Mouse (Mus musculus) heart, embryonic 10.5 days (tissue): ENCODE measurements around the gene B230118H07Rik. TPM values are rescaled to one million over a fixed set of nuclear protein-coding genes. Genes with fewer than 3 reads are reported as not detected.

Source experiments
- DNase-seq: peaks from one replicate; pipeline ENCODE4 v3.0.0-alpha.2; 2017; ENCODE audit warnings: low spot score
- H3K27ac ChIP-seq: fragments of 300-500 bp; sonication (generic); 2 replicates; pipeline ENCODE4 v1.5.1; 2016; ENCODE audit warnings: mild to moderate bottlenecking
- H3K27me3 ChIP-seq: fragments of 300-500 bp; sonication (generic); 2 replicates; pipeline ENCODE4 v1.6.1; 2016; ENCODE audit warnings: mild to moderate bottlenecking; ENCODE audit not compliant: poor library complexity, insufficient read depth, severe bottlenecking
- H3K36me3 ChIP-seq: fragments of 300-500 bp; sonication (generic); 2 replicates; pipeline ENCODE4 v1.6.1; 2016; ENCODE audit warnings: mild to moderate bottlenecking, moderate library complexity
- H3K4me1 ChIP-seq: fragments of 300-500 bp; sonication (generic); 2 replicates; pipeline ENCODE4 v1.6.1; 2016; ENCODE audit warnings: mild to moderate bottlenecking
- H3K4me3 ChIP-seq: fragments of 300-500 bp; sonication (generic); 2 replicates; pipeline ENCODE4 v1.5.1; 2016; ENCODE audit warnings: mild to moderate bottlenecking, moderate library complexity
- H3K9me3 ChIP-seq: fragments of 300-500 bp; sonication (generic); 2 replicates; pipeline ENCODE4 v1.6.1; 2016; ENCODE audit warnings: mild to moderate bottlenecking, moderate library complexity
- WGBS: fragments of 180-500 bp; shearing (Covaris S2); methylation state at CpG from one replicate; pipeline ENCODE4 v1.1.7; 2016; 5-methylcytosine and 5-hydroxymethylcytosine counted together
- polyA plus RNA-seq: library from polyadenylated mRNA; unstranded; fragments of >200 nt; fragmentation: Nextera tagmentation; extraction: Ambion mirVana; gene quantifications from 2 replicates; pipeline ENCODE4 v1.2.1, GENCODE M21; 2016

Gene B230118H07Rik
- 50.9 and 54.3 TPM in 2 replicates for polyA plus RNA-seq

DNA sequence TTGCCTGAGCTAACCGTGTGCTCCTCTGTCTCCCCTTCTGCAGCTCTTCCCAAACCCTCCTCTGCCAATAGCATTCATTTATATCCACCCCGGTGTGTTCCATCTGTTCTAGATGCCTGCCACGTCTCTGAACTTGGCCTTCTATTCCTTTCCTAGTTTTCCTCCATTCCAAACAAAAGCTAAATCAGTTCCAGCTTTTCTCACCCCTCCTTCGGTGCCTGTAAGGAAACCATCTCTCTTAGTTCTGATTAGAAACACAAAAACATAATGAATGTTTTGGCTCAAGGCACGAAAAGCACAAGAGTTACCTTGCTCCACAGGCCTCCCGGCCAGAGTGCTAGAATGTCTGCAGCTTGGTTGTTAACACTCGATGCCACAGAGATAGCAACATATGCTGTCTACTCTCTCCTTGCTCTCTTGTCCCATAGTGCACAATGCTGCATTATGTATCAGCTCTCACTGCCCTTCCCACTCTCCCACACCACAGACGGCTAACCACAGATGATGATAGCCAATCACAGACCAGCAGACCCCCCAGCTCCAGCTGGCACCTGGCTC is at the start of gene B230118H07Rik, which contains the start of gene Rag1:
TSS of gene B230118H07Rik (minus strand) at position 419 of the 558 bp plus-strand sequence.
TSS of gene Rag1 (minus strand) at position 388 of the 558 bp plus-strand sequence.
- no peak within 1 kb of the TSS for H3K4me3 ChIP-seq
- H3K27ac ChIP-seq = no peak within 1 kb of the TSS
- 40% methylated on average over 8 of the region's 8 CpGs for WGBS

DNA sequence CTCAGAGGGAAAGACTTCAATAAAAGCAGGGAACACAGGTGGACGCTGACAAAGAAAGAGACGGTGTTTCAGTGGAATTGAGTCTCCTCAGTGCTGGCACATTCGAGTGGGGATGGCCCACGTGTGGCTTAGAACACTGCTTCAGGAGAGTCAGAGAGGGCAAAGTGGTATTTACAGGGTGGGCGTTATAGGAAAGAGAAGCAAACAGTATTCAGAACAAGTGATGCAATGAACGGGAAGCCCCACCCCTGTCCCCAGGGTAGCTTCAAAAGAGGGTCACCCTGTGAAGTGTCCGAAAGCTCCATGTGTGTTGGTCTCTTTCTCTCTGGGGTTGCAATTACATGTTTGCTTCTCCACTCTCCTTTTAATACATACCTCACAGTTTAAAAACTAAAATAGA is 46.3 kb upstream of the B230118H07Rik start:
- Histone ChIP-seq H3K4me3 (no peak overlapping the region), H3K4me1 (no peaks in the 10 kb centered on the region), H3K27me3 (no peaks in the 10 kb centered on the region), H3K9me3 (no peaks in the 10 kb centered on the region), H3K36me3 (peaks cover 60% of the 10 kb centered on the region), H3K27ac (no peak overlapping the region)
- WGBS = 94% methylated on average over 7 of the region's 7 CpGs
- no peak for DNase-seq

More for the DNA sequence above, at the start of gene B230118H07Rik, which contains the start of gene Rag1:
- Histone ChIP-seq H3K4me1 (peaks cover 4% of the 10 kb centered on the region; the same call in 1 of the 2 replicates), H3K27me3 (no peaks in the 10 kb centered on the region), H3K9me3 (no peaks in the 10 kb centered on the region), H3K36me3 (no peaks in the 10 kb centered on the region)
- DNase-seq = no peak

GRCm38 (mm10) chr2:101693577-101694215 is 44.4 kb upstream of the B230118H07Rik start:
- no peaks in the 10 kb centered on the region for H3K27me3 ChIP-seq
- H3K9me3 ChIP-seq = no peaks in the 10 kb centered on the region
- no peak for DNase-seq
- peaks cover 68% of the 10 kb centered on the region for H3K36me3 ChIP-seq
- no peak overlapping the region for H3K4me3 ChIP-seq
- H3K4me1 ChIP-seq = no peaks in the 10 kb centered on the region
- 67% methylated on average over 5 of the region's 5 CpGs for WGBS
- no peak overlapping the region for H3K27ac ChIP-seq

DNA sequence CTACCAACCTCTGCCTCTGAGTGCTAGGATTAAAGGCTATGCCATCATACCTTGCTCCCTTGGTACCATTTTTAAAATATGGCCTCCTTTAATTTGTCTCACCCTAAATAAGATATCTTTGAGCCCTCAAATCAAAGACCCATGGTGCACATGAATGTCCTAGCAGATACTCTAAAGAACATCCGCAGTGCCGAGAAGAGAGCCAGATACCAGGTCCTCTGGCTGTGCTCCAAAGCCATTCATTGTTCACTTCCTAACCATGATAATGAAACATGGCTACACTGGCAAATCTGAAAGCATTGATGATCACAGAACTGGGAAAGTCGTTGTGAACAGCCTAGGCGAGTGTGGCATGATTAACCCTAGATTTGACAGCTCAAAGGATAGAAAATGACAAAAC is 43.7 kb upstream of the B230118H07Rik start:
- WGBS = 71% methylated on average over 4 of the region's 4 CpGs
- no peak overlapping the region for H3K27ac ChIP-seq
- no peaks in the 10 kb centered on the region for H3K4me1 ChIP-seq
- H3K9me3 ChIP-seq = no peaks in the 10 kb centered on the region
- H3K4me3 ChIP-seq = no peak overlapping the region
- H3K36me3 ChIP-seq = peaks cover 66% of the 10 kb centered on the region
- no peaks in the 10 kb centered on the region for H3K27me3 ChIP-seq
- no peak for DNase-seq

DNA sequence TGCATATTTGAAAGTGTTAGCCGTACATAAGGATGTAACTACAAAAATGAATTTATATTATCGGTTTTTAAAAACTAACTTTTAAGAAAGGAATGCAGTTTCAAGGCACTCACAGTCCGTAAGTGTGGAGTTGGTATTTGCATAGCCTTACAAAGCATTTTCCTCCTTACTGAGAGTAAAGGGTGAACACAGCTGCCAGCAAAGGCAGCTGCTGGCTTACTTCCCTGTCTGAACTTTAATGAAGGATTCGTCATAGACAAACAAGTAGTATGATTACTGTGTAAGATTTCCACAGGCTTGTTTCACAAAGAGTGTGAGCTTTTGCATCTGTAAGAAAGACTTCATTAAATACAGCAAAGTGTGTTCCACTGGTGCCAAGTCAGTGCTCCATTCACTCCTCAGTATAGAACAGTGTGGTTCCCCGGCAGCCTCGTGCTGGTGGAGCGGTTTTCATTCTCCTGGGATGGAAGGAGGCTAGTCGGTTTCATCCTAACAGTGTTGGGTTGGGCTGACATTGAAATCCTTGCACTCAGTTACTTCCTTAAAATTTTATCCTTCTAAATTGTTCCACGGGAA is 41.0 kb upstream of the B230118H07Rik start:
- no peak for DNase-seq
- 91% methylated on average over 9 of the region's 9 CpGs for WGBS
- no peaks in the 10 kb centered on the region for H3K27me3 ChIP-seq
- H3K27ac ChIP-seq = no peak overlapping the region
- H3K9me3 ChIP-seq = no peaks in the 10 kb centered on the region
- no peak overlapping the region for H3K4me3 ChIP-seq
- H3K36me3 ChIP-seq = peaks cover 65% of the 10 kb centered on the region
- H3K4me1 ChIP-seq = no peaks in the 10 kb centered on the region

- Histone ChIP-seq H3K4me1 (no peaks in the 10 kb centered on the region), H3K27me3 (no peaks in the 10 kb centered on the region), H3K4me3 (no peak overlapping the region), H3K36me3 (peaks cover 68% of the 10 kb centered on the region), H3K27ac (no peak overlapping the region), H3K9me3 (no peaks in the 10 kb centered on the region)
- DNase-seq = no peak
- WGBS = 93% methylated on average over 5 of the region's 5 CpGs
Measured at GRCm38 (mm10) chr2:101688011-101688410, 38.7 kb upstream of the B230118H07Rik start.

- no peak for DNase-seq
- Histone ChIP-seq H3K9me3 (no peaks in the 10 kb centered on the region), H3K27ac (no peak overlapping the region), H3K4me1 (peaks cover 2% of the 10 kb centered on the region), H3K36me3 (peaks cover 38% of the 10 kb centered on the region), H3K27me3 (no peaks in the 10 kb centered on the region), H3K4me3 (no peak overlapping the region)
- WGBS = 91% methylated on average over 12 of the region's 12 CpGs
Measured at GRCm38 (mm10) chr2:101684421-101684820, 35.1 kb upstream of the B230118H07Rik start.

- H3K4me1 ChIP-seq = peaks cover 5% of the 10 kb centered on the region
- no peak for DNase-seq
- H3K27ac ChIP-seq = no peak overlapping the region
- H3K36me3 ChIP-seq = 0 out of 2 replicates have a peak, but pooled peaks cover under 1% of the 10 kb centered on the region
- H3K27me3 ChIP-seq = no peaks in the 10 kb centered on the region
- no peaks in the 10 kb centered on the region for H3K9me3 ChIP-seq
- WGBS = 7% methylated on average over 15 of the region's 15 CpGs
- peak overlapping the region; percentile 99 for H3K4me3 ChIP-seq
Measured at GRCm38 (mm10) chr2:101679164-101679784, 29.9 kb upstream of the B230118H07Rik start.

- peak within 1 kb of the TSS; percentile 93 for H3K27ac ChIP-seq
- 1% methylated on average over 68 of the region's 68 CpGs for WGBS
- no peaks in the 10 kb centered on the region for H3K27me3 ChIP-seq
Measured at GRCm38 (mm10) chr2:101678236-101679021, 29.1 kb upstream of the B230118H07Rik start, which contains the start of gene Traf6. TSS of gene Traf6 (plus strand) at chr2:101678429.

DNA sequence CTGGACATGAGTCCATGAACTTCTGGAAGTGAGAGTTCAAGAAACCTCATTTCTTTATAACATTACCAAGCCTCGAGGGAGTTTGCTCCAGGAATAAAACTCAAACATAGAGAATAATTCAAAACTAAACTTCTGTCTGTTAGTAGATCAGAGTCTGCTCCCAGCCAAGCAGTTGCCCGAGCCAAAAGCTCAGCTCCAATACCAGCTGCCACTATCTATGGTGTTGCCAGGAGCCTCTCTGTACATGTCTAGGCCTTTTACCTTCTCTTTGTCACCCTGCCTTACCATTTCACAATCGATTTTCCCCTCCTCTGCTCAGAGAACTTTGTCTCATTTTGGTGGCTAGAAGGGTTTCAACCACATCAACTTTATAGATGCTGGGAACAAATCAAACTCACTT is 24.2 kb upstream of the B230118H07Rik start:
- no peaks in the 10 kb centered on the region for H3K4me1 ChIP-seq
- no peak overlapping the region for H3K27ac ChIP-seq
- no peaks in the 10 kb centered on the region for H3K27me3 ChIP-seq
- no peaks in the 10 kb centered on the region for H3K9me3 ChIP-seq
- DNase-seq = no peak
- WGBS = 67% methylated on average over 3 of the region's 3 CpGs
- no peaks in the 10 kb centered on the region for H3K36me3 ChIP-seq
- no peak overlapping the region for H3K4me3 ChIP-seq

More at GRCm38 (mm10) chr2:101678236-101679021, 29.1 kb upstream of the B230118H07Rik start, which contains the start of gene Traf6:
- Histone ChIP-seq H3K9me3 (no peaks in the 10 kb centered on the region), H3K4me3 (peak within 1 kb of the TSS; percentile 99), H3K36me3 (no peaks in the 10 kb centered on the region), H3K4me1 (peaks cover 5% of the 10 kb centered on the region)
- DNase-seq = peak; percentile 92

DNA sequence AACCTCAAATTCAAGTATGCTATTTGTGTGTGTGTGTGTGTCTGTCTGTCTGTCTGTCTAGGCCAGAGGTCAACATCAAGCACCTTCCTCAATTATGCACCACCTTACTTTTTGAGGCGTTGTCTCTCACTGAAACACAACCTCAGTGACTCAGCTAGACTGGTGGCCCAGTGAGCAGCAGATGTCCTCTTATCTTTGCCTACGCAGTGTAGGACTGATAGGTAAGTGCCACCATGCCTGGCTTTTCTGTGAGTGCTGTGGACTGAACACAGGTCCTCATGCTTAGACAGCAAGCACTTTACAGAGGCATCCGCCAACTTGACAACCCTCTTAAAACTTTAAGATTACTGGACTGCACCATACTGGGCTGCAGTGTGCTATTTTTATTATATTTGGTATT is 19.4 kb upstream of the B230118H07Rik start:
- no peaks in the 10 kb centered on the region for H3K36me3 ChIP-seq
- H3K27ac ChIP-seq = no peak overlapping the region
- no peak overlapping the region for H3K4me3 ChIP-seq
- no peak for DNase-seq
- no peaks in the 10 kb centered on the region for H3K9me3 ChIP-seq
- WGBS = 67% methylated on average over 3 of the region's 3 CpGs
- no peaks in the 10 kb centered on the region for H3K27me3 ChIP-seq
- H3K4me1 ChIP-seq = no peaks in the 10 kb centered on the region

GRCm38 (mm10) chr2:101665703-101666092 is 16.4 kb upstream of the B230118H07Rik start:
- no peaks in the 10 kb centered on the region for H3K36me3 ChIP-seq
- no peaks in the 10 kb centered on the region for H3K4me1 ChIP-seq
- H3K4me3 ChIP-seq = no peak overlapping the region
- no peaks in the 10 kb centered on the region for H3K27me3 ChIP-seq
- H3K9me3 ChIP-seq = no peaks in the 10 kb centered on the region
- 89% methylated on average over 3 of the region's 3 CpGs for WGBS
- no peak for DNase-seq
- H3K27ac ChIP-seq = no peak overlapping the region
